Mouse (Mus musculus): ENCODE measurements at regions not wholly inside any gene's neighbourhood (a gene's known extent, or its start where the extent isn't known, plus 50 kb on each side); places are given as distances from the start of the nearest gene placed in this dataset.

DNA sequence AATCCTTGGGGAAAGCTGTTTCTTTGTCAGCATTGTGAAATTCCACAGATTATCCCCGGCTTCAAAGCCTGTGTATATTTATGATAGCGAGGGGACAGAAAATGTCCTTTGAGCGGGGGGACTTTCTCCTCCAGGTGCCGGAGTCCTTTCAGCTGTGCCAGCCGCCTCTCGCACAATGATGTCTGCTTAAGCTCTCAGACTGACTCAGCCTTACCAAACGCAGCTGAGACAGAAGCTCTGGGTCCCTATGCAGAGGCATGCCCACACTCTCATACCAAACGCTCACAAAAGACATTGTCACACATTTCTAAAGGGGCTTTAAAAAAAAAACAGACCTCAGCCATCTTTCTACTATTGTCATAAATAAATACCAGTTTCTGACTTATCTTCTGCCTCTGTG is 633.9 kb downstream of the Dok5 start:
- no peak for TF ChIP-seq EP300 (IDR thresholded peaks at IDR 0.05; ENCODE audit: insufficient read depth, low read depth, low read length)
- TF ChIP-seq CTCF (IDR thresholded peaks at IDR 0.05; ENCODE audit: low read depth, low read length): no peak

Measured in ES-Bruce4 (cell line).